Mouse (Mus musculus) liver, embryonic 14.5 days (tissue): ENCODE measurements around the gene Pdia5.

Source experiments
- CTCF ChIP-seq: IDR thresholded peaks from 2 replicates; pipeline ENCODE4 v1.5.1; 2016; ENCODE audit warnings: antibody characterized with exemption, low read depth, control low read depth
- EP300 ChIP-seq: IDR thresholded peaks from 2 replicates; pipeline ENCODE4 v1.6.1; 2016; ENCODE audit warnings: antibody characterized with exemption, low read depth

GRCm38 (mm10) chr16:35406166-35406565, 84.5 kb downstream of the Pdia5 start:
- TF ChIP-seq EP300 (no peak), CTCF (no peak)
